Mouse (Mus musculus) heart, postnatal 36 days (tissue): ENCODE results near the gene Stoml3. TPM values are rescaled to one million over a fixed set of nuclear protein-coding genes. Genes with fewer than 3 reads are reported as not detected.

Source experiments
- total RNA-seq, 2 experiments: library from RNA; stranded (reverse); gene quantifications; 2 replicates each; pipeline ENCODE4 v1.2.3; 2021

Gene Stoml3
- total RNA-seq, 2 experiments from 2014 or later = not detected

Other genes with a start within 250 kb of the Stoml3 start
- gene Nhlrc3, start 25.3 kb upstream of the Stoml3 start, total RNA-seq = 1 to 10 TPM; 5.5 to 6.6 TPM
- 10 to 100 TPM in 1 of 2 experiments, 1 to 10 TPM in 1; 7.6 to 11.0 TPM for gene Proser1, start 25.0 kb upstream of the Stoml3 start, total RNA-seq
- 10 to 100 TPM in 1 of 2 experiments, 1 to 10 TPM in 1; 6.2 to 10.1 TPM for gene Frem2, start 168.7 kb downstream of the Stoml3 start, total RNA-seq